Mouse (Mus musculus) midbrain, embryonic 12.5 days (tissue): Measurements from ENCODE around the gene Fam198a. TPM values are rescaled to one million over a fixed set of nuclear protein-coding genes. Genes with fewer than 3 reads are reported as not detected.
A peak's percentile ranks its signal among the peaks of the same experiment; 100 is the strongest.
"Not testable (repeated sequence)": the region's sequence is repeated elsewhere in the genome, so short reads cannot be mapped to it uniquely, and the experiment has no call there.

Experiments
- ATAC-seq: fragments of 200-750 bp; cut with Nextera tagmentation; 2 replicates; pipeline ENCODE4 v1.8.0; 2017; ENCODE audit warnings: low read depth, moderate TSS enrichment, moderate library complexity; ENCODE audit not compliant: low FRiP score
- H3K27ac ChIP-seq: fragments of 300-500 bp; sonication (generic); replicated peaks from 2 replicates; pipeline ENCODE4 v1.5.1; 2016; ENCODE audit warnings: mild to moderate bottlenecking
- H3K27me3 ChIP-seq: fragments of 300-500 bp; sonication (generic); 2 replicates; pipeline ENCODE4 v1.6.1; 2016; ENCODE audit warnings: mild to moderate bottlenecking
- H3K36me3 ChIP-seq: fragments of 300-500 bp; sonication (generic); 2 replicates; pipeline ENCODE4 v1.6.1; 2016
- H3K4me1 ChIP-seq: fragments of 300-500 bp; sonication (generic); 2 replicates; pipeline ENCODE4 v1.6.1; 2016
- H3K4me2 ChIP-seq: fragments of 300-500 bp; sonication (generic); replicated peaks from 2 replicates; pipeline ENCODE4 v1.6.1; 2016; ENCODE audit warnings: mild to moderate bottlenecking, moderate library complexity
- H3K4me3 ChIP-seq: fragments of 300-500 bp; sonication (generic); 2 replicates; pipeline ENCODE4 v1.5.1; 2016; ENCODE audit warnings: mild to moderate bottlenecking
- H3K9ac ChIP-seq: fragments of 300-500 bp; sonication (generic); replicated peaks from 2 replicates; pipeline ENCODE4 v1.6.1; 2016; ENCODE audit warnings: mild to moderate bottlenecking, moderate library complexity
- H3K9me3 ChIP-seq: fragments of 300-500 bp; sonication (generic); 2 replicates; pipeline ENCODE4 v1.6.1; 2016; ENCODE audit warnings: mild to moderate bottlenecking
- WGBS: fragments of 180-500 bp; shearing (Covaris S2); methylation state at CpG from one replicate; pipeline ENCODE4 v1.1.7; 2016; 5-methylcytosine and 5-hydroxymethylcytosine counted together
- polyA plus RNA-seq: library from polyadenylated mRNA; unstranded; fragments of >200 nt; fragmentation: Nextera tagmentation; extraction: Ambion mirVana; gene quantifications from 2 replicates; pipeline ENCODE4 v1.2.1, GENCODE M21; 2016

Gene Fam198a
- polyA plus RNA-seq, 1 experiment from 2014 or later = 1.0 TPM

- H3K9ac ChIP-seq = no peak overlapping the region
- H3K27me3 ChIP-seq = 0 out of 2 replicates have a peak, but pooled peaks cover 4% of the 10 kb centered on the region
- H3K4me2 ChIP-seq = no peak overlapping the region
- WGBS = 48% methylated on average over 2 of the region's 2 CpGs
- H3K36me3 ChIP-seq = no peaks in the 10 kb centered on the region
- H3K27ac ChIP-seq = peak overlapping the region; percentile 21; the same call in 1 of the 2 replicates
- H3K4me1 ChIP-seq = no peaks in the 10 kb centered on the region
- ATAC-seq = no peak
- no peak overlapping the region for H3K4me3 ChIP-seq
- H3K9me3 ChIP-seq = no peaks in the 10 kb centered on the region
Measured at GRCm38 (mm10) chr9:122008876-122009275, 58.1 kb downstream of the Fam198a start.

GRCm38 (mm10) chr9:122010751-122011150 is 60.0 kb downstream of the Fam198a start:
- ATAC-seq = no peak
- H3K9me3 ChIP-seq = no peaks in the 10 kb centered on the region
- H3K4me3 ChIP-seq = no peak overlapping the region
- H3K27ac ChIP-seq = no peak overlapping the region
- no peaks in the 10 kb centered on the region for H3K4me1 ChIP-seq
- 0 out of 2 replicates have a peak, but pooled peaks cover 12% of the 10 kb centered on the region for H3K27me3 ChIP-seq
- H3K9ac ChIP-seq = no peak overlapping the region
- H3K4me2 ChIP-seq = no peak overlapping the region
- 83% methylated on average over 2 of the region's 2 CpGs for WGBS
- H3K36me3 ChIP-seq = no peaks in the 10 kb centered on the region

GRCm38 (mm10) chr9:122012816-122013215 is 62.0 kb downstream of the Fam198a start:
- no peaks in the 10 kb centered on the region for H3K9me3 ChIP-seq
- 78% methylated on average over 2 of the region's 2 CpGs for WGBS
- H3K9ac ChIP-seq = no peak overlapping the region
- H3K27ac ChIP-seq = no peak overlapping the region
- H3K4me1 ChIP-seq = no peaks in the 10 kb centered on the region
- no peak overlapping the region for H3K4me2 ChIP-seq
- H3K36me3 ChIP-seq = no peaks in the 10 kb centered on the region
- peaks cover 23% of the 10 kb centered on the region; the same call in 1 of the 2 replicates for H3K27me3 ChIP-seq
- H3K4me3 ChIP-seq = no peak overlapping the region
- ATAC-seq = no peak

- no peak overlapping the region for H3K4me2 ChIP-seq
- no peaks in the 10 kb centered on the region for H3K4me1 ChIP-seq
- WGBS = 83% methylated on average over 4 of the region's 4 CpGs
- no peak overlapping the region for H3K27ac ChIP-seq
- no peaks in the 10 kb centered on the region for H3K36me3 ChIP-seq
- H3K9me3 ChIP-seq = no peaks in the 10 kb centered on the region
- H3K27me3 ChIP-seq = peaks cover 23% of the 10 kb centered on the region; the same call in 1 of the 2 replicates
- no peak overlapping the region for H3K9ac ChIP-seq
- H3K4me3 ChIP-seq = no peak overlapping the region
- ATAC-seq = no peak
Measured at GRCm38 (mm10) chr9:122013629-122014028, 62.8 kb downstream of the Fam198a start.

GRCm38 (mm10) chr9:122014241-122014667 is 63.5 kb downstream of the Fam198a start:
- 0 out of 2 replicates have a peak, but pooled peaks have one; percentile 30 for ATAC-seq
- WGBS = 15% methylated on average over 10 of the region's 10 CpGs
- H3K9ac ChIP-seq = no peak overlapping the region
- no peaks in the 10 kb centered on the region for H3K9me3 ChIP-seq
- H3K4me3 ChIP-seq = no peak overlapping the region
- H3K4me2 ChIP-seq = no peak overlapping the region
- no peaks in the 10 kb centered on the region for H3K36me3 ChIP-seq
- H3K27ac ChIP-seq = no peak overlapping the region
- H3K4me1 ChIP-seq = peaks cover 5% of the 10 kb centered on the region
- peaks cover 23% of the 10 kb centered on the region; the same call in 1 of the 2 replicates for H3K27me3 ChIP-seq

- ATAC-seq = no peak
- Histone ChIP-seq H3K27me3 (peaks cover 44% of the 10 kb centered on the region), H3K9me3 (no peaks in the 10 kb centered on the region), H3K4me3 (no peak overlapping the region), H3K9ac (no peak overlapping the region), H3K4me1 (peaks cover 8% of the 10 kb centered on the region), H3K4me2 (no peak overlapping the region), H3K27ac (no peak overlapping the region), H3K36me3 (no peaks in the 10 kb centered on the region)
- WGBS = 75% methylated on average over 5 of the region's 5 CpGs
Measured at GRCm38 (mm10) chr9:122018079-122018478, 67.3 kb downstream of the Fam198a start.

GRCm38 (mm10) chr9:122018782-122019395 is 68.1 kb downstream of the Fam198a start:
- H3K36me3 ChIP-seq = no peaks in the 10 kb centered on the region
- 0 out of 2 replicates have a peak overlapping the region, but pooled peaks have one; percentile 28 for H3K9ac ChIP-seq
- peaks cover 8% of the 10 kb centered on the region for H3K4me1 ChIP-seq
- H3K27ac ChIP-seq = peak overlapping the region; percentile 63
- H3K27me3 ChIP-seq = peaks cover 47% of the 10 kb centered on the region
- no peak overlapping the region for H3K4me3 ChIP-seq
- H3K4me2 ChIP-seq = peak overlapping the region; percentile 38
- ATAC-seq = peak; percentile 76
- no peaks in the 10 kb centered on the region for H3K9me3 ChIP-seq
- 3% methylated on average over 8 of the region's 8 CpGs for WGBS

- no peak overlapping the region for H3K4me2 ChIP-seq
- 89% methylated on average over 4 of the region's 4 CpGs for WGBS
- H3K9ac ChIP-seq = no peak overlapping the region
- H3K36me3 ChIP-seq = no peaks in the 10 kb centered on the region
- no peaks in the 10 kb centered on the region for H3K9me3 ChIP-seq
- ATAC-seq = no peak
- no peak overlapping the region for H3K4me3 ChIP-seq
- H3K4me1 ChIP-seq = peaks cover 8% of the 10 kb centered on the region
- no peak overlapping the region for H3K27ac ChIP-seq
- H3K27me3 ChIP-seq = peaks cover 44% of the 10 kb centered on the region
Measured at GRCm38 (mm10) chr9:122020321-122020720, 69.5 kb downstream of the Fam198a start.

GRCm38 (mm10) chr9:122021171-122021570 is 70.4 kb downstream of the Fam198a start:
- H3K4me3 ChIP-seq, H3K9me3 ChIP-seq, H3K36me3 ChIP-seq, H3K9ac ChIP-seq, H3K4me1 ChIP-seq, H3K27ac ChIP-seq, ATAC-seq, H3K4me2 ChIP-seq: not testable (repeated sequence)
- 92% methylated on average over 4 of the region's 4 CpGs for WGBS
- H3K27me3 ChIP-seq = peaks cover 36% of the 10 kb centered on the region

- H3K9ac ChIP-seq = no peak overlapping the region
Measured at GRCm38 (mm10) chr9:122021581-122021980, 70.8 kb downstream of the Fam198a start.

GRCm38 (mm10) chr9:122022776-122023175 is 72.0 kb downstream of the Fam198a start:
- no peak for ATAC-seq
- no peak overlapping the region for H3K4me3 ChIP-seq
- H3K36me3 ChIP-seq = no peaks in the 10 kb centered on the region
- H3K9me3 ChIP-seq = no peaks in the 10 kb centered on the region
- no peak overlapping the region for H3K9ac ChIP-seq
- no peak overlapping the region for H3K4me2 ChIP-seq
- 78% methylated on average over 9 of the region's 9 CpGs for WGBS
- peaks cover 24% of the 10 kb centered on the region for H3K27me3 ChIP-seq
- peaks cover 16% of the 10 kb centered on the region for H3K4me1 ChIP-seq
- no peak overlapping the region for H3K27ac ChIP-seq

More at GRCm38 (mm10) chr9:122021581-122021980, 70.8 kb downstream of the Fam198a start:
- Histone ChIP-seq H3K4me1 (peaks cover 11% of the 10 kb centered on the region), H3K4me3 (no peak overlapping the region), H3K36me3 (no peaks in the 10 kb centered on the region), H3K27me3 (peaks cover 34% of the 10 kb centered on the region), H3K9me3 (no peaks in the 10 kb centered on the region), H3K27ac (no peak overlapping the region), H3K4me2 (no peak overlapping the region)
- WGBS = 91% methylated on average over 5 of the region's 5 CpGs
- no peak for ATAC-seq

GRCm38 (mm10) chr9:122023873-122024272 is 73.1 kb downstream of the Fam198a start:
- H3K9ac ChIP-seq = no peak overlapping the region
- no peaks in the 10 kb centered on the region for H3K9me3 ChIP-seq
- H3K4me2 ChIP-seq = no peak overlapping the region
- no peak for ATAC-seq
- no peak overlapping the region for H3K4me3 ChIP-seq
- no peak overlapping the region for H3K27ac ChIP-seq
- H3K27me3 ChIP-seq = peaks cover 24% of the 10 kb centered on the region
- peaks cover 14% of the 10 kb centered on the region for H3K4me1 ChIP-seq
- no peaks in the 10 kb centered on the region for H3K36me3 ChIP-seq
- WGBS = 66% methylated on average over 5 of the region's 5 CpGs
